Mouse (Mus musculus) spleen, adult 2 months (tissue): ENCODE data around the gene Fbn1.

Experiments
- CTCF ChIP-seq: fragments of 200-500 bp; IDR thresholded peaks from 2 replicates; pipeline ENCODE4 v1.5.1; 2011; ENCODE audit warnings: mild to moderate bottlenecking, inconsistent platforms; ENCODE audit not compliant: insufficient read depth, insufficient read length, insufficient replicate concordance; ENCODE audit errors: extremely low read depth
- POLR2A ChIP-seq: fragments of 200-500 bp; IDR thresholded peaks from 2 replicates; pipeline ENCODE4 v1.6.1; 2011; ENCODE audit warnings: low read depth, low read length, inconsistent platforms

- TF ChIP-seq CTCF (no peak), POLR2A (no peak)
These were observed 182.5 kb downstream of the Fbn1 start for GRCm38 (mm10) chr2:125325125-125325855.
